Mouse (Mus musculus) limb, embryonic 10.5 days (tissue): Measurements from ENCODE around the gene Dnah9. TPM values are rescaled to one million over a fixed set of nuclear protein-coding genes. Genes with fewer than 3 reads are reported as not detected.

Experiments used
- DNase-seq: peaks from one replicate; pipeline ENCODE4 v3.0.0-alpha.2; 2017; ENCODE audit warnings: low spot score
- H3K27ac ChIP-seq: fragments of 300-500 bp; sonication (generic); 2 replicates; pipeline ENCODE4 v1.5.1; 2016; ENCODE audit warnings: mild to moderate bottlenecking
- H3K27me3 ChIP-seq: fragments of 300-500 bp; sonication (generic); 2 replicates; pipeline ENCODE4 v1.6.1; 2016; ENCODE audit warnings: low read depth, mild to moderate bottlenecking; ENCODE audit not compliant: poor library complexity, severe bottlenecking
- H3K36me3 ChIP-seq: fragments of 300-500 bp; sonication (generic); 2 replicates; pipeline ENCODE4 v1.6.1; 2016; ENCODE audit warnings: mild to moderate bottlenecking, moderate library complexity
- H3K4me1 ChIP-seq: fragments of 300-500 bp; sonication (generic); 2 replicates; pipeline ENCODE4 v1.6.1; 2016
- H3K4me3 ChIP-seq: fragments of 300-500 bp; sonication (generic); 2 replicates; pipeline ENCODE4 v1.5.1; 2016; ENCODE audit warnings: mild to moderate bottlenecking, moderate library complexity
- H3K9me3 ChIP-seq: fragments of 300-500 bp; sonication (generic); replicated peaks from 2 replicates; pipeline ENCODE4 v1.6.1; 2016; ENCODE audit warnings: mild to moderate bottlenecking
- whole genome bisulfite sequencing: fragments of 180-500 bp; shearing (Covaris S2); methylation state at CpG from one replicate; pipeline ENCODE4 v1.1.7; 2016; 5-methylcytosine and 5-hydroxymethylcytosine counted together
- polyA plus RNA-seq: library from polyadenylated mRNA; unstranded; fragments of >200 nt; fragmentation: Nextera tagmentation; extraction: Ambion mirVana; gene quantifications from 2 replicates; pipeline ENCODE4 v1.2.1, GENCODE M21; 2016

Gene Dnah9
- polyA plus RNA-seq, 1 experiment from 2014 or later: not detected

GRCm38 (mm10) chr11:65807601-65808000, 360.8 kb downstream of the Dnah9 start:
- H3K27ac ChIP-seq: peak overlapping the region; percentile 88
- H3K4me3 ChIP-seq: peak overlapping the region; percentile 63
- no peaks in the 10 kb centered on the region for H3K36me3 ChIP-seq
- 50% methylated on average over 7 of the region's 7 CpGs for WGBS
- H3K27me3 ChIP-seq: no peaks in the 10 kb centered on the region
- peaks cover 21% of the 10 kb centered on the region for H3K4me1 ChIP-seq
- no peaks in the 10 kb centered on the region for H3K9me3 ChIP-seq
- no peak for DNase-seq

DNA sequence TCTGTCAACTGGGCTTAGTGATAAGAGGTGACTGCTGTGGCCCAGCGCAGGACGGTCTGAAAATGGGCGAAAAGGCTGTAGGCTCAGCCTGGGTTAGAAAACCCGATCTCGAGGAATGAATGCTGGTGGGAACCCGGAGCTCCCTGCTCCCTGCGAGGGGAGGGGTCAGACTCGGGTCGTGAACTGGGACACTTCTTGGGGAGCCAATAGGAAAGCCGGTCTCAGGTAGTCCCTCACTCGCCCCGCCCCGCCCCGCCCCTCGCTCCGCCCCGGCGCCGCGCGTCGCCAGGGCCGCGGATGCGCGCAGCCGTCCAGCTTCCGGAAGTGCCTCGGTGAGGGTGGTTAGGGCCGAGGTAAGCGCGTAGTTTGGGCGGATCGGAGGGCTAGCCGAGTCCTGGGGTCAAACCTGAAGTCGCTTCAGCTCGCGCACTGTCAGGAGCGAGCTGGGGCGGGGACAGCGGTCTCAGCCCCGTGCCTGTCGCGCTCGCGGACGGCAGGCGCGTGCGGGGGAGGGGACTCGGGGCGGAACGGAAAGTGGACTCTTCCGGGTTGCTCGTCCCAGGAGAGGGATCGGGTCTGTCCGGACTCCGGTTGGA, 361.3 kb downstream of the Dnah9 start, which contains the start of gene Zkscan6:
TSS of gene Zkscan6 (plus strand) at position 267 of the 596 bp plus-strand sequence.
- Histone ChIP-seq H3K36me3 (no peaks in the 10 kb centered on the region), H3K27ac (peak within 1 kb of the TSS; percentile 88), H3K4me1 (peaks cover 15% of the 10 kb centered on the region; the same call in 1 of the 2 replicates), H3K9me3 (no peaks in the 10 kb centered on the region), H3K27me3 (no peaks in the 10 kb centered on the region), H3K4me3 (peak within 1 kb of the TSS; percentile 63)
- peak; percentile 96 for DNase-seq
- WGBS: under 1% methylated on average over 58 of the region's 58 CpGs

- Histone ChIP-seq H3K9me3 (no peaks in the 10 kb centered on the region), H3K4me1 (peaks cover 13% of the 10 kb centered on the region; the same call in 1 of the 2 replicates), H3K27me3 (no peaks in the 10 kb centered on the region), H3K36me3 (no peaks in the 10 kb centered on the region), H3K4me3 (peak overlapping the region; percentile 63), H3K27ac (peak overlapping the region; percentile 88; the same call in 1 of the 2 replicates)
- no peak for DNase-seq
- 3% methylated on average over 20 of the region's 20 CpGs for WGBS
These were observed 361.9 kb downstream of the Dnah9 start for GRCm38 (mm10) chr11:65806321-65806904.

DNA sequence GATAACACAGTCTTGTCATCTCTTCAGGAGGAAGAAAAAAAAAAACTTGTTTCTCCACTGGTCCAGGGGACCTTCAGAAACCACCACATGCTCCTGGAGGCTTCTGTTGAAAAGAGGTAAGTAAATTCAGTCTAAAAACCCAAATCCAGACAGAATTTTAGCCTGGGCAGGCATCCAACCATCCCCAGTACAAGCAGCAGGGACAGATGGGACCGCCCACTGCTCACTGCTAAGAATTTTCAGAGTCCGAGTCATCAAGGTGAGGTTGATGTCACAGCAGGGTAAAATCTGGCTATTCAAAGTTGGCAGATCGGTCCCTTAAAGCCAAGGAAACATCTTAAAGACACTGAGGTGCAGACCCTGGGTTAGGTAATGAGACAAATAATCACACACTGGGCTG, 366.5 kb downstream of the Dnah9 start:
- no peak overlapping the region for H3K4me3 ChIP-seq
- H3K9me3 ChIP-seq: no peaks in the 10 kb centered on the region
- peaks cover 8% of the 10 kb centered on the region; the same call in 1 of the 2 replicates for H3K4me1 ChIP-seq
- WGBS: 57% methylated on average over 3 of the region's 3 CpGs
- no peaks in the 10 kb centered on the region for H3K27me3 ChIP-seq
- no peak for DNase-seq
- no peak overlapping the region for H3K27ac ChIP-seq
- H3K36me3 ChIP-seq: no peaks in the 10 kb centered on the region

- 88% methylated on average over 1 of the region's 1 CpGs for WGBS
- Histone ChIP-seq H3K36me3 (no peaks in the 10 kb centered on the region), H3K9me3 (no peaks in the 10 kb centered on the region), H3K4me1 (no peaks in the 10 kb centered on the region), H3K4me3 (no peak overlapping the region), H3K27me3 (no peaks in the 10 kb centered on the region), H3K27ac (no peak overlapping the region)
- DNase-seq: no peak
These were observed 372.5 kb downstream of the Dnah9 start for GRCm38 (mm10) chr11:65795896-65796295.

GRCm38 (mm10) chr11:65794428-65795219, 373.7 kb downstream of the Dnah9 start:
- Histone ChIP-seq H3K9me3 (no peaks in the 10 kb centered on the region), H3K27me3 (no peaks in the 10 kb centered on the region), H3K4me3 (no peak overlapping the region), H3K36me3 (no peaks in the 10 kb centered on the region), H3K27ac (no peak overlapping the region), H3K4me1 (no peaks in the 10 kb centered on the region)
- DNase-seq: no peak
- WGBS: 81% methylated on average over 10 of the region's 10 CpGs

DNA sequence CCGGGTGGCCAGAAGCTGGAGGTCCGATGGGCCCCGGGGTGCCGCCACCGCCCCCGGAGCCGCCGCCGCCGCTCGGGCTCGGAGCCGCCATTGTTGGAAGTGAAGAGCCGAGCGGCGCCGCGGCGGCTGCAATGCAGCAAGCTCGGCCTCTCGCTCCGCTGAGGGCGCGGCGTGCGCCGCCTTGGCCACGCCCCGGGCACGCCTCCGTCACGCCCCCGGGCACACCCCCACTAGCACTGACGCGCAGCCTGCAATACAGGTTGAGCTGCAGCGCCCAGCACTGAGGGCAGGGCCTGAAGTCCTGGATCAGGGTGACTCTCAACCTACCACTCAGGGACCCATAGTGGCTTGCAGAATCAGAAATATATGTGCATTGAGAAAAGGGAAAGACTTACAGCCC, 380.2 kb downstream of the Dnah9 start, which contains the start of gene Map2k4:
TSS of gene Map2k4 (minus strand) at position 144 of the 400 bp plus-strand sequence.
- H3K27ac ChIP-seq: peak within 1 kb of the TSS; percentile 98

GRCm38 (mm10) chr11:65787421-65788151, 380.8 kb downstream of the Dnah9 start:
- under 1% methylated on average over 71 of the region's 71 CpGs for WGBS
- Histone ChIP-seq H3K4me3 (peak overlapping the region; percentile 97), H3K27ac (peak overlapping the region; percentile 98), H3K36me3 (no peaks in the 10 kb centered on the region), H3K9me3 (no peaks in the 10 kb centered on the region), H3K27me3 (no peaks in the 10 kb centered on the region), H3K4me1 (peaks cover 12% of the 10 kb centered on the region)
- DNase-seq: no peak

More for the DNA sequence above, 380.2 kb downstream of the Dnah9 start, which contains the start of gene Map2k4:
- DNase-seq: peak; percentile 98
- H3K36me3 ChIP-seq: no peaks in the 10 kb centered on the region
- peaks cover 12% of the 10 kb centered on the region for H3K4me1 ChIP-seq
- no peaks in the 10 kb centered on the region for H3K9me3 ChIP-seq
- 0% methylated on average over 36 of the region's 36 CpGs for WGBS
- H3K4me3 ChIP-seq: peak within 1 kb of the TSS; percentile 97
- no peaks in the 10 kb centered on the region for H3K27me3 ChIP-seq

DNA sequence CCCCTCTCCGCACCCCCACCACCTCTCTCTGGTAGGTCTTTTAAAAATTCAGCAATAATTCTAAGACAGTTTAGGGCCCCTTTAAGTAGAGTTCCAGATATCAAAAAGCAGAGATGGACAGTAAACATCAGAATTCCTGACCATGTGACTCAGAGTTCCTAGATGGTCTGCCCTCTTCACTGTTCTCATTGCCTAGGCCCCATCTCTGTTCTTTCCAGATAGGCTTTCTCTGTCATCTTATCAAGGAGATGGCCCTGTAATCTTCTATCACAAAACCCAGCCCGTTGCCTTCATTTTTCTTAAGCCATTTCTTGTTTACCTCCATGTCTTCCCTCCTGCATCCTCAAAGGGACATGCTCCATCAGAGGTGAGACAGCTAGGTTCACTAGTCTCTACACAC, 382.2 kb downstream of the Dnah9 start:
- Histone ChIP-seq H3K9me3 (no peaks in the 10 kb centered on the region), H3K27me3 (no peaks in the 10 kb centered on the region), H3K4me3 (no peak overlapping the region), H3K4me1 (peaks cover 12% of the 10 kb centered on the region), H3K36me3 (peaks cover 1% of the 10 kb centered on the region), H3K27ac (no peak overlapping the region)
- no peak for DNase-seq
- WGBS: 86% methylated on average over 2 of the region's 2 CpGs

GRCm38 (mm10) chr11:65781596-65781995, 386.8 kb downstream of the Dnah9 start:
- 94% methylated on average over 3 of the region's 3 CpGs for WGBS

More at GRCm38 (mm10) chr11:65781596-65781995, 386.8 kb downstream of the Dnah9 start:
- no peak overlapping the region for H3K4me3 ChIP-seq
- H3K27ac ChIP-seq: no peak overlapping the region
- H3K9me3 ChIP-seq: no peaks in the 10 kb centered on the region
- no peak for DNase-seq
- H3K4me1 ChIP-seq: peaks cover 4% of the 10 kb centered on the region
- H3K27me3 ChIP-seq: no peaks in the 10 kb centered on the region
- peaks cover 24% of the 10 kb centered on the region for H3K36me3 ChIP-seq
